Mouse (Mus musculus) kidney, postnatal 10 days (tissue): ENCODE measurements around the gene Gm14288.
"Not testable (repeated sequence)": the region's sequence is repeated elsewhere in the genome, so short reads cannot be mapped to it uniquely, and the experiment has no call there.

Experiments used
- DNase-seq: peaks from one replicate; pipeline ENCODE4 v3.0.0; 2021; ENCODE audit warnings: mixed read lengths

Gene Gm14288

DNA sequence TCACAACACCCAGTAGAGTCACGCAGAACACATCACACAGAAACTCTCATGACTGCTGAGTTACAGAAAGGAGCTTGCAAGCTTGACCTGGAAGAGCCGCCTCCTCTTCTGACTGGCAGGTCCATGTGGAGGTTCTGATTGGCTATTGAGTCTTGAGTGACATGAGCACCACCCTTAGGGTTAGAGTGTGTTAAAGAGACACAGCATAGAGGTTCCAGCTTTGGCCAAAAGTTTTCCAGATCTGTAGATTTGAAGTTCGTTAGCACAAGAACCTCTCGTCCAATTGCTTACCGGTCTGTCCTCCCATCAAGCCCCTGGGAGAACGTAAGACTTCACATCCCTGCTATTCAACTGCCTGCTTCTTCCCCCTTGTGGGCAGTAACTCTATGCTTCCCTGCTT, at the start of gene Gm14288:
TSS of gene Gm14288 (minus strand) at position 101 of the 400 bp plus-strand sequence.
- not testable (repeated sequence) for DNase-seq

DNA sequence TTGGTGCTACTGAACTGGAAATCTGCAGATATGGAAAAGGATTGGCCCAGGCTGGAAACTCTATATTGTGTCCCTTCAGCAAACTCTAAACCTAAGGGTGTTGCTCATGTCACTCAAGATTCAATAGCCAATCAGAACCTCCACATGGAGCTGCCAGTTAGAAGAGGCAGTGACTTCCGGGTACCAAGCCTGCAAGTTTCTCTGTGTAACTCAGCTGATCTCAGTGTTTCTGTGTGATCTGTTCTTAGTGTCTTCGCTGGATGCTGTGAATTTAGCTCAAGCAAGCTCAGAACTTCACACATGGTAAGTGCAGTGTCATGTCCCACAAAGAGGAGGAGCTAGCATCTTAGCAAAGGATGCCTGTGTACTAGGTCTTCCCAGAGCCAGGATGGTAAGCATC, 59.7 kb downstream of the Gm14288 start, which contains the start of gene Gm2007:
TSS of gene Gm2007 (plus strand) at position 301 of the 400 bp plus-strand sequence.
- not testable (repeated sequence) for DNase-seq
